Mouse (Mus musculus) intestine, embryonic 16.5 days (tissue): Measurements from ENCODE around the gene Cnih2. TPM values are rescaled to one million over a fixed set of nuclear protein-coding genes. Genes with fewer than 3 reads are reported as not detected.
A peak's percentile ranks its signal among the peaks of the same experiment; 100 is the strongest.

Experiments used
- ATAC-seq: fragments of 200-750 bp; cut with Nextera tagmentation; 2 replicates; pipeline ENCODE4 v1.8.0; 2017; ENCODE audit warnings: moderate TSS enrichment, moderate library complexity
- H3K27ac ChIP-seq: fragments of 300-500 bp; sonication (generic); 2 replicates; pipeline ENCODE4 v1.5.1; 2014; ENCODE audit warnings: mild to moderate bottlenecking, low read length
- H3K27me3 ChIP-seq: fragments of 300-500 bp; sonication (generic); replicated peaks from 2 replicates; pipeline ENCODE4 v1.6.1; 2014; ENCODE audit warnings: low read length, control low read depth, mixed read lengths; ENCODE audit not compliant: control insufficient read depth, insufficient read depth
- H3K36me3 ChIP-seq: fragments of 300-500 bp; sonication (generic); 2 replicates; pipeline ENCODE4 v1.6.1; 2014; ENCODE audit warnings: low read length, control low read depth; ENCODE audit not compliant: control insufficient read depth, insufficient read depth
- H3K4me1 ChIP-seq: fragments of 300-500 bp; sonication (generic); 2 replicates; pipeline ENCODE4 v1.6.1; 2014; ENCODE audit warnings: low read length, control low read depth, mixed read lengths; ENCODE audit not compliant: control insufficient read depth, insufficient read depth
- H3K4me2 ChIP-seq: fragments of 300-500 bp; sonication (generic); 2 replicates; pipeline ENCODE4 v1.6.1; 2014; ENCODE audit warnings: low read depth, low read length, control low read depth
- H3K4me3 ChIP-seq: fragments of 300-500 bp; sonication (generic); 2 replicates; pipeline ENCODE4 v1.5.1; 2014; ENCODE audit warnings: mild to moderate bottlenecking, low read length
- H3K9ac ChIP-seq: fragments of 300-500 bp; sonication (generic); 2 replicates; pipeline ENCODE4 v1.6.1; 2014; ENCODE audit warnings: low read depth, low read length
- H3K9me3 ChIP-seq: fragments of 300-500 bp; sonication (generic); 2 replicates; pipeline ENCODE4 v1.6.1; 2016; ENCODE audit warnings: low read length, control low read depth; ENCODE audit not compliant: control insufficient read depth
- WGBS: fragments of 180-500 bp; shearing (Covaris S2); extraction: QIAGEN DNeasy Blood & Tissue Kit; methylation state at CpG from one replicate; pipeline ENCODE4 v1.1.7; 2014; 5-methylcytosine and 5-hydroxymethylcytosine counted together
- polyA plus RNA-seq: library from polyadenylated mRNA; unstranded; fragments of >200 nt; fragmentation: Nextera tagmentation; extraction: Ambion mirVana; gene quantifications from 2 replicates; pipeline ENCODE4 v1.2.1, GENCODE M21; 2015

Gene Cnih2
- polyA plus RNA-seq, 1 experiment from 2014 or later: 8.1 TPM

DNA sequence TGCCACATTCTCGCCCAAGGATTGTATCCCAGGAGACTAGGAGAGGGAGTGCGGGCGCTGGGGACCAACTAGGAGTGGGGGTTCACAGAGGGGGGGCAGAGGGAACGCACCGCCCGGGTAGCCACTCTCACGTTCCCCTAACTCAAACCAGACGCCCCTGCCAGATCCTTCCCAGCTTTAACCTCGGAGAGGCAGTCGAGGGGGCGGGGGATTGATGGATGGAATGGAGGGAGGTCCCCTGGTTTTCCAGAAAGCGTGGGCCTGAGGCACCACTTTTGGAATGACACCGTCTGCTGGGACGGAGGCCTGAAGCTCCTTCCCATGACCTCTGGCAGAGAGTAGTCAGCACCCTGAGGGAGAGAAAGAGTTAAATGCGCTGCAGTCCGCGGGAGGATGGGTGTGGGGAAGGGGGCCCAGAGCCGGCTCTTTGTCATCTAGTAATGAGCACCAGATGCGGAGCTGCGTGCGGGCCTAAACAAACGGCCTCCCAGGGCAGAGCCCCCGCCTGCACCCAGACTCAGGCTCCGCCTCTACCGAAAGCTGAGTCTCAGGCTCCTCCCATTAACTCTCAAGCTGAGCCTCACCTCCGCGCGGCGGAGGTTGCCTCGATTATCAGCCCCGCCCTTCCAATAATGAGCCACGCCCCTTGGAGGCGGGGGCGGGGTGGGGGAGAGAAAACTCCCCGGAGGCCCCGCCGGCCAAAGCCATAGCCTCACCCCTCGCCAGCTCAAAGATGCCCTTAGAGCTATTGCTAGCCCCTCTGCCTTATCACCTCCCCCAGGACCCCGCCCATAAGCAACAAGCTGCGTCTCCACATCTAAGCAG, 26.6 kb downstream of the Cnih2 start:
- peaks cover 23% of the 10 kb centered on the region; the same call in 1 of the 2 replicates for H3K27me3 ChIP-seq
- H3K4me2 ChIP-seq: peak overlapping the region; percentile 67
- peak; percentile 85 for ATAC-seq
- 1% methylated on average over 40 of the region's 40 CpGs for WGBS
- H3K27ac ChIP-seq: peak overlapping the region; percentile 85
- H3K4me1 ChIP-seq: peaks cover 58% of the 10 kb centered on the region
- no peaks in the 10 kb centered on the region; the same call in 1 of the 2 replicates for H3K9me3 ChIP-seq
- peak overlapping the region; percentile 63 for H3K4me3 ChIP-seq
- peak overlapping the region; percentile 58 for H3K9ac ChIP-seq
- H3K36me3 ChIP-seq: no peaks in the 10 kb centered on the region

- peak overlapping the region; percentile 67 for H3K4me2 ChIP-seq
- peak overlapping the region; percentile 85 for H3K27ac ChIP-seq
- ATAC-seq: no peak
- H3K9ac ChIP-seq: peak overlapping the region; percentile 58
- no peaks in the 10 kb centered on the region for H3K36me3 ChIP-seq
- 11% methylated on average over 11 of the region's 11 CpGs for WGBS
- peaks cover 58% of the 10 kb centered on the region for H3K4me1 ChIP-seq
- H3K4me3 ChIP-seq: peak overlapping the region; percentile 63
- peaks cover 23% of the 10 kb centered on the region; the same call in 1 of the 2 replicates for H3K27me3 ChIP-seq
- no peaks in the 10 kb centered on the region for H3K9me3 ChIP-seq
Measured at GRCm38 (mm10) chr19:5071077-5071476, 27.2 kb downstream of the Cnih2 start.

DNA sequence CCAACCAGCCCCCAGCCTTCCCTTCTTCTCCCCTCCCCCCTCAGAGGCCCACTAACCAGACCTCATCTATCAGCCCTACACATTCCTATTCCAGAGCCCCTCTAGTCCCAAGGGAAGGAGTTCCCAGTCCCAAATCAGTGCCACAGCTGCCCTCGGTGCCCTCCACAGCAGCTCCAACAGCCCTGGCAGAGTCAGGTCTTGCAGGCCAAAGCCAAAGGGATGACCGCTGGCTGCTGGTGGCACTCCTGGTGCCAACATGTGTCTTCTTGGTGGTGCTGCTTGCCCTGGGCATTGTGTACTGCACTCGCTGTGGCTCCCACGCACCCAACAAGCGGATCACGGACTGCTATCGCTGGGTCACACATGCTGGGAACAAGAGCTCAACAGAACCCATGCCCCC, 28.3 kb downstream of the Cnih2 start:
- Histone ChIP-seq H3K9me3 (no peaks in the 10 kb centered on the region), H3K4me3 (peak overlapping the region; percentile 63), H3K9ac (peak overlapping the region; percentile 50), H3K4me1 (peaks cover 62% of the 10 kb centered on the region), H3K36me3 (no peaks in the 10 kb centered on the region), H3K4me2 (peak overlapping the region; percentile 67), H3K27ac (0 out of 2 replicates have a peak overlapping the region, but pooled peaks have one; percentile 20), H3K27me3 (peaks cover 23% of the 10 kb centered on the region; the same call in 1 of the 2 replicates)
- no peak for ATAC-seq
- 73% methylated on average over 7 of the region's 7 CpGs for WGBS

DNA sequence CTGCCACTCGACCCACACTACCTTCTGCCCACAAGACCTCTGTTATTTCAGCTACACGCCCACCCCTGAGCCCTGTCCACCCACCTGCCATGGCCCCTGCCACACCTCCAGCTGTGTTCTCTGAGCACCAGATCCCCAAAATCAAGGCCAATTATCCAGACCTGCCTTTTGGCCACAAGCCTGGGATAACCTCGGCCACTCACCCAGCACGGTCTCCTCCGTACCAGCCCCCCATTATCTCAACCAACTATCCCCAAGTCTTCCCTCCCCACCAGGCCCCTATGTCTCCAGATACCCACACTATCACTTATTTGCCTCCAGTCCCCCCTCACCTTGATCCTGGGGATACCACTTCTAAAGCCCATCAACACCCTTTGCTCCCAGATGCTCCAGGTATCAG, 28.8 kb downstream of the Cnih2 start:
- Histone ChIP-seq H3K4me2 (peak overlapping the region; percentile 67), H3K27ac (0 out of 2 replicates have a peak overlapping the region, but pooled peaks have one; percentile 20), H3K9me3 (no peaks in the 10 kb centered on the region), H3K36me3 (no peaks in the 10 kb centered on the region), H3K27me3 (peaks cover 23% of the 10 kb centered on the region; the same call in 1 of the 2 replicates), H3K9ac (peak overlapping the region; percentile 81), H3K4me1 (peaks cover 67% of the 10 kb centered on the region), H3K4me3 (peak overlapping the region; percentile 63)
- ATAC-seq: no peak
- WGBS: 68% methylated on average over 5 of the region's 5 CpGs

DNA sequence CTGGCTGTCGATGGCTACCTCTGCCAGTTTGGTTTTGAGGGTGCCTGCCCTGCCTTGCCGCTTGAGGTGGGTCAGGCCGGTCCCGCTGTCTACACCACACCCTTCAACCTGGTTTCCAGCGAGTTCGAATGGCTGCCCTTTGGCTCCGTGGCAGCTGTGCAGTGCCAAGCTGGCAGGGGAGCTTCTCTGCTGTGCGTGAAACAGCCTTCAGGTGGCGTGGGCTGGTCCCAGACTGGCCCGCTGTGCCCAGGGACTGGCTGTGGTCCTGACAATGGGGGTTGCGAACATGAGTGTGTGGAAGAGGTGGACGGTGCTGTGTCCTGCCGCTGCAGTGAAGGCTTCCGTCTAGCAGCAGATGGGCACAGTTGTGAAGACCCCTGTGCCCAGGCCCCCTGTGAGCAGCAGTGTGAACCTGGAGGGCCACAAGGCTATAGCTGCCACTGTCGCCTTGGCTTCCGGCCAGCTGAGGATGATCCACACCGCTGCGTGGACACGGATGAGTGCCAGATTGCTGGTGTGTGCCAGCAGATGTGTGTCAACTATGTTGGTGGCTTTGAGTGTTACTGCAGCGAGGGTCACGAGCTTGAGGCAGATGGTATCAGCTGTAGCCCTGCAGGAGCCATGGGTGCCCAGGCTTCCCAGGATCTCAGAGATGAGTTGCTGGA, 29.6 kb downstream of the Cnih2 start:
- peaks cover 67% of the 10 kb centered on the region for H3K4me1 ChIP-seq
- no peaks in the 10 kb centered on the region for H3K36me3 ChIP-seq
- WGBS: 34% methylated on average over 21 of the region's 21 CpGs
- peak overlapping the region; percentile 63 for H3K4me3 ChIP-seq
- peak overlapping the region; percentile 95; the same call in 1 of the 2 replicates for H3K27ac ChIP-seq
- peak overlapping the region; percentile 67 for H3K4me2 ChIP-seq
- no peak for ATAC-seq
- H3K27me3 ChIP-seq: peaks cover 26% of the 10 kb centered on the region; the same call in 1 of the 2 replicates
- H3K9me3 ChIP-seq: no peaks in the 10 kb centered on the region
- H3K9ac ChIP-seq: peak overlapping the region; percentile 81

- peak within 1 kb of the TSS; percentile 67 for H3K4me2 ChIP-seq
- H3K27ac ChIP-seq: peak within 1 kb of the TSS; percentile 95
- H3K36me3 ChIP-seq: no peaks in the 10 kb centered on the region
- peaks cover 26% of the 10 kb centered on the region; the same call in 1 of the 2 replicates for H3K27me3 ChIP-seq
- peak; percentile 67 for ATAC-seq
- no peaks in the 10 kb centered on the region for H3K9me3 ChIP-seq
- H3K4me1 ChIP-seq: peaks cover 62% of the 10 kb centered on the region
- WGBS: 1% methylated on average over 49 of the region's 56 CpGs
- peak within 1 kb of the TSS; percentile 81 for H3K9ac ChIP-seq
- peak within 1 kb of the TSS; percentile 63 for H3K4me3 ChIP-seq
Measured at GRCm38 (mm10) chr19:5067867-5068569, 30.3 kb downstream of the Cnih2 start, which contains the start of gene Cd248. Gene Cd248 (plus strand): TSS chr19:5068078.

GRCm38 (mm10) chr19:5067040-5067799, 31.1 kb downstream of the Cnih2 start:
- peak overlapping the region; percentile 63 for H3K4me3 ChIP-seq
- H3K27me3 ChIP-seq: peaks cover 26% of the 10 kb centered on the region; the same call in 1 of the 2 replicates
- peak; percentile 12 for ATAC-seq
- peak overlapping the region; percentile 95 for H3K27ac ChIP-seq
- 9% methylated on average over 15 of the region's 15 CpGs for WGBS
- no peaks in the 10 kb centered on the region for H3K36me3 ChIP-seq
- H3K4me2 ChIP-seq: peak overlapping the region; percentile 67
- H3K9me3 ChIP-seq: no peaks in the 10 kb centered on the region
- H3K9ac ChIP-seq: peak overlapping the region; percentile 81
- peaks cover 55% of the 10 kb centered on the region for H3K4me1 ChIP-seq

- Histone ChIP-seq H3K27ac (peak overlapping the region; percentile 24; the same call in 1 of the 2 replicates), H3K9me3 (no peaks in the 10 kb centered on the region), H3K4me2 (no peak overlapping the region), H3K9ac (no peak overlapping the region), H3K27me3 (peaks cover 25% of the 10 kb centered on the region; the same call in 1 of the 2 replicates), H3K4me1 (peaks cover 55% of the 10 kb centered on the region), H3K36me3 (no peaks in the 10 kb centered on the region), H3K4me3 (no peak overlapping the region)
- WGBS: 42% methylated on average over 7 of the region's 7 CpGs
- no peak for ATAC-seq
Measured at GRCm38 (mm10) chr19:5065104-5065503, 33.2 kb downstream of the Cnih2 start.
